Mouse (Mus musculus) right cerebral cortex, adult 18-20 months (tissue): ENCODE results near the gene Ptprf.

Experiments used
- DNase-seq: peaks from one replicate; pipeline ENCODE4 v3.0.0; 2022; ENCODE audit warnings: mixed read lengths

The Ptprf gene

DNA sequence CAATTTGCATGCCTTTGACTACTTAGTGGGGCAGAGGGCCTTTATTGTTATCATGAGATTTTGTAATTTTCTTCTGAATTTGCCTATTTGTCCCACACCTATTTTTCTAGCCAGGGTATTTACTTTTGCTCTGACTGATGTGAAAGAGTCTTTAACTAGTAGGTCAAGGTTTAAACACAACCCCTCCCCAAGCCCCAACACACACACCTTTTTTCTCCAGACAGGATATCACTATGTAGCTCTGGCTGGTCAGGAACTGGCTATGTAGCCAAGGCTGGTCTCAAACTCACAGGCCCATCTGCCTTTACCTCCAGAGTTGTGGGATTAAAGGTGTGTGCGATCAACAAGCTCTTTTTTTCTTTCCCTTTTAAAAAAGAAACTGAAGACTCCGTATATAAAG is 92.1 kb downstream of the Ptprf start:
- DNase-seq, result no peak

DNA sequence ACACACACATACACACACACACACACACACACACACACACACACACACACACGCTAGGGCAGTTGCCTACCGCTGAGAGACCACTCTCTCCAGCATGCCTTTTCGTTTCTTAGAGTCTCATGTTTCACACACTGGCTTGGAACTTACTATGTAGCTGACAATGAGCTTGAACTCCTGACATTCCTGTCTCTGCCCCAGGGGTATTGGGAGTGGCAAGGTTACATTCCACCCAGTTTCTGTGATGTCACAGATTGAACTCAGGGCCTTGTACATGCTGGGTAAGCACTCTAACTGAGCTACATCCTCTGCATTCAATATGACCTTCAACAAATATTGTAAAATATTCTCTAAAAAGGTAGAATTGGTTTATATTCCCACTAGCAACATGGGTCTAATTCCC is 92.6 kb downstream of the Ptprf start:
- no peak for DNase-seq

DNA sequence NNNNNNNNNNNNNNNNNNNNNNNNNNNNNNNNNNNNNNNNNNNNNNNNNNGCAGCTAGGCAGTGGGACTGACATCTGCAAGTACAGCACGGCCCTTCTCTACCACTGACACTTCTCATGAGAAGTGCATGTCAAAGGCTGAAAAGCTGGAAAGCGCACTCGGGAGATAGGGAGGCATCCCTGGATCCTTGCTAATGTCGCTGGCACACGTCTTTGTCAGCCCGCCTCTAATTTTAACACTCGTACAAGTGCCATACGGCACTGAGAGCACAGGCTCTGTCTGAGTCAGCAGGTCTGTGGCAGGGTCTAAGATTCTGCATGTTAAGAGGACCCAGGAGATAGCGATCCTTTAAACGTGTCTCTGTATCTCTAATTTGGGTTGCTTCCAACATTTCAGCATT is 95.0 kb downstream of the Ptprf start:
- peak; percentile 40 for DNase-seq

DNA sequence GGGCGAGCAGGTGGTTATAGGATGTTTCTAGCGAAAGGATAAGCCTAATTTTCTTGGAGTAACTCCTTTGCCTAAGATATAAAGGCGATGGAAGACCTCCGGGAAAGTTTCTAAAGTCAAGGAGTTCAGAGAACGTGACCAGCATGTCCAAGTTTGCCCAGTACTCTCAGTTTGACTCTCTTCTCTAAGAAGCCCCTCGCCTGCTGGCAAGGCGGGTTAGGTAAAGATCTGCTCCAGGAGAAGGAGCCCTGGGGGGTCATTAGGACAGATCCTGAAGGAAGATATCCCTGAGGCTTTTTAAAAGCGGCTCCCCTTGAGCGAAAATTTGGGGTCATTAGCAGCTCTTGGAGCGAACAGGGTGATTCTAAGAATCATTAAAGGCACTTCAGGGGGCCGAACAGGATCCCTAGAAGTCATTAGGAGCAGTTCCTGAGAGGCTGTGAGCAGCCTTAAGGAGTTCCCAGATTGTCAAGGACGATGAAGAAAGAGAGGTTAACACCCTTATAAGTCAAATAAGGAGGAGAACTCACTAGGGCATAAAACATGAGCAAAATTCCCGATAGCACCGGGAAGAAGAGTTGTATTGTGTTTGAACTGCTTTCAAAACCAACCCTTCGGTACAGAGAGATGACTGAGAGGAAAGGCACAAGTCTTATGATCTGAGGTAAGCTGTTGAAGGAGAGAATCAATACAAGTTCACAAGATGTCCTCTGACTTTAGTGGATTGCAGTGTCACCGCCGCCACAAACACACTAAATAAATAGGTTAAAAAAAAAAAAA is 110.7 kb downstream of the Ptprf start:
- DNase-seq, result no peak

DNA sequence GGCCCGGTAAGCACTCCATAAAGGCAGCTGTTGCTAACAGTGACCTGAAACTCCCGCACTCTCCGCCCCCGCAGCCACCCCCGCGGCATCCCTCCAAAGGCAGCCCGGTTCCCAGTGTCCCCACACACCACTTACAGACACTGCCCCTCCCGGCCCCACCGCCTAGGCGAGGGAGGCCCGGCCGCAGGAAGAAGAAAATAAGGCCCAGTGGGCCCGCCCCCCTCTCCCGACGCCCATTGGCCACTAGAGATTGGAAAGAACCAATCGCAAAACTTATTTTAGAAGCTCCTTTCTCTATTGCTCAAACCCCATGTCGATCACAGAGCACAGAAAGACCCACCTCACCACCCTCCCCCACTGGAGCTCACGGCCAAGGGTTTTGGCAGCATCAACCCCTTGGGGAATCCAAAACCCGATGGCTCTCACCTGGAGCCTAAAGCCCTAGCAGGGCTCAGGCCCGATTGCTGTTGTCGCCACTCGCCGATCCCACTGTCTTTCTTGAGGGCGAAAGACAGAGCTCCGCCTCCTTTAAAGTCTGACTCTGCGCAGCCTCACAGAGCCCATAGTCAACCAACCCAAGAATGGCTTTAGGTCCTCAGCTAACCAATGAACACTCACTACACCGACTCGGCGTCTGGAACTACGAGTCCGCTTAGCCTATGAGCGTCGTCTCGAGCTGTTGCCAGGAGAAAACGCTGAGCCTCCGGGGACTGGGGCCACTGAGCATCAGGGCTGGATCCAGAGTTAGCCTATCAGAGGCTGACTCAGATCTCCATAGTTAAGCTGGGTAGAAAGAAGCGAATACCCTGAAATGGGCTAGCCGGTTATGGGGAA is 111.5 kb downstream of the Ptprf start, which contains the start of gene Kdm4a:
Kdm4a (minus strand) TSS at position 577 of the 834 bp plus-strand sequence.
- peak; percentile 96 for DNase-seq

DNA sequence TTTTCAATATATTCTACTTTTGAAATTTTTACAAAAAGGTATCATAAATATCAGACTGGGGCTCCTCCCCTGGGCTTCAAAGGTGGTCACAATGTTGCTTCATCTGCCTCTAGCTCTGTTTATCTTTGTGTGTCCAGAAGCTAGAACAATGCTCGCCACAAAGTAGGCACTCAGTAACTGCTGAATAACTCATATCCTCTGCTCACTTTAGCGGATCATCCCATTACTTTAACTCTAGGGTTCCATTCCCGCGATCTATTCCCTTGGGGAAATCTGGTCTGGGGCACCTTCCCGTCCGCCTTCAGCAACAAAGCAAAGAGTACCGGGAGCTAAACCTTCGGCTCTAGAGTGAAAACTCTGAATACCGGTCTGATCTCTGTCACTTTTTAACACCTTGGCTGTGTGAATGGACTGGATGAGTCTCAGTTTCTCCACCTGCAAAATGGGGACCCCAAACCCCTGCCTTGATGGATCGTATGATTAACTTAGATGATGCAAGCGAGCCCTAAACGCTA is 112.2 kb downstream of the Ptprf start:
- DNase-seq, result no peak

DNA sequence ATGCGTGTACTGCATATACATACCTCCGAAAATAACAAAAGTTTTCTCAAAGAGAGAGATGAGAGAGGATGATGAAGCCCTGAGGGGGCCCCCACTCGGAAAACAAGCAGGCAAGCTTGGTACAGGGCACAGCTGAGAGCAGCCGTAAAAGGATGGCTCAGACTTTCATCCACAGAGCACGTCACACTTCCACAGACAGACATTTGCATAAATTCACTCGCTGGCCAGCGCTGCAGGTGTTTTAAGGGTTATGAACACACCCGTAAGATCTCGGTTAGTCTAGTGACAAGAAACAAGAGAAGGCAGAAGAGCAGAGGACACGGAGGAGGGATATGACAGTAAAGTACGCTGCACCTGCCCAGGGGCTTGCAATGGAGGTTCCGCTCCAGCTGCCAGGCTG is 118.7 kb downstream of the Ptprf start:
- no peak for DNase-seq

DNA sequence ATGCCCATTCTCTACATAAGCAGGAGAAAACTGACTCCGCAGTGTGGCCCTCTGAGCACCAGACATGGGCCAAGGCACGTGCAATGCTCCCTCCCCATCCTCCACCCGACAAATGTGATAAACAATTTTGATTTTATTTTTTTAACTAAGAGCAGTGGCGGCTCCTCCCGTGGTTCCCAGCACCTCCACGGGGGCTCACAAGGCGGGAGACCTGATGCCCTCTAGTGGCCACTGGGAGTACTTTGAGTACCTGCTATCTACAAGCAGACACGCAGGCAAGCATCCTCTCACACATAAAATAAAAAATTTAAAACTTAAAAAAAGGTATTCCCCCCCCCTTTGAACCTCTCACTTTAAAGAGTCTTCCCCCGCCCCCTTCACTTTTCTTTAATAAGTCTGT is 120.2 kb downstream of the Ptprf start:
- DNase-seq, result no peak

DNA sequence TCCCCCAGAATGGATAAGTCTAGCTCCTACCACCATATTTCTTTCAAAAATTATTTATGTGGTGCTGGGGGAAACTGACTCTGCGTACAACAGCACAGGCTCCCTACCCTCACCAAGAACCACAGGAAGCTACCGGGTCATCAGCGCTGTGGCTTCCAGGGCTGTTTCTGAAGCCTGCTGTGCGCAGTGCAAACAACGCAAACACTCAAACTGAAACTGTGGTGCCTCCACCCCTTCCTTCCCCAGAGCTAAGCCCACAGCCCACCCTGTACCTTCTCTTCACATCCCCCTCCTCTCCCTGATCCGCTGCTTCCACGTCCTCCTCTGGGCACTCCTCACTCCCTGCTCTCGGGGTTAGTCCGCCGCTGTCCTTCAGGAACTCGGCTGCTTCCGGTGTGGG is 129.1 kb downstream of the Ptprf start:
- no peak for DNase-seq
